Mouse (Mus musculus): ENCODE measurements around the gene Ncbp2.
A peak's percentile ranks its signal among the peaks of the same experiment; 100 is the strongest.

- TF ChIP-seq CTCF (IDR thresholded peaks at IDR 0.05; ENCODE audit: low read depth, low read length) (peak; percentile 43), POLR2A (IDR thresholded peaks at IDR 0.05; ENCODE audit: extremely low read depth, insufficient read depth, low read length) (no peak)
Observed at GRCm38 (mm10) chr16:32009913-32010312, 61.6 kb downstream of the Ncbp2 start.

Data from liver, adult 2 months (tissue).